Mouse (Mus musculus) retina, postnatal 1 day (tissue): ENCODE measurements around the gene Phpt1.
A peak's percentile ranks its signal among the peaks of the same experiment; 100 is the strongest.

Experiments
- DNase-seq: peaks from one replicate; pipeline ENCODE4 v3.0.0-alpha.2; 2012

The Phpt1 gene

DNA sequence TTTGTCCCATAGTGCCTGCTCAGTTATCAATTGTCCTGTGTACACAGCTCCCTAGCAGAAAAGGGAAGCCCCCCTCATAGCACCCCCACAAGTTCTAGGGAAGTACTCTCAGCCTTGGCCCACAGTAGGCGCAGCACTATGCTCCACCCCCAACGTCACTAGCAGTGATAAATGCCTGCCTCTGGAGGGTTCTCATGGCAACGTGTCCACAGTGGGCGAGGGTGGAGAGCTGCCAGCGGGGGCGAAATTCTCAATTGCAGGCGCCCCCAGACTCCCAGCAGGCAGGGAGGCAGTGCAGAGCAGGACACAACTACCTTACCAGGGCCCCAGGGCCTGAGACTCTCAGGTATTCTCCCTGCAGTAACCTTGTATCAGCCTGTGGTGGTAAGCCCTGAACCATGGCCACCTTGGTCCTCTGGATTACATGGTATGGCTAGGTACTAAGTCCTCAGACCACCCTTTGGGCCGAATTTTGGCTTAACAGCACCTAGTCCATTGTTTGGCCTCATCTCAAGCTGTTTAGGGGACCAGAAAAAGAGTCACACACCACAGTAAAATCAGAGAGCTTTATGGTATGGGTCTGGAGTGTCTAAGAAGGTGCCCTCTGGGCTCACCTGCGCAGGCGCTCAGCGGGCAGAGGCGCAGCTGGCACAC, 7.6 kb upstream of the Phpt1 start:
- DNase-seq: peak; percentile 50

DNA sequence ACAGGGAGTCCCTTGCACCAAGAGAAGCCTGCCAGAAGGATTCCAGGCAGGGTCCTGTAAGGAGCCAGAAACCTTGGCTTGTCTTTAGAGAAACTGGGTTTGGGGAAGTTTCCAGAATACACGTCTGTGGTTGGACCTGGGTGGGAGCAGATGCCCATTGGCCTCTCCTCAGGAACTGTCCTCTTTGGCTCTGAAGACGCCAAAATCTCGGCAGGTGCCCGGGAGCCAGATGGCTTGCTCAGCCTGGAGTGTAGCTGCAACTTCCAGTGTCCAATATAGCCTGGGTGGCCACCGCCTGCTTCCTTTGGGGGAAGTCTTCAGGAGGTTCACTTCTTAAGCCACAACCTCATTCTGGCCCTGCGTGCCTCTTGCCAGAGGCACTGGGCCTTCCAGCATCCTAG, 6.9 kb upstream of the Phpt1 start:
- DNase-seq: no peak

DNA sequence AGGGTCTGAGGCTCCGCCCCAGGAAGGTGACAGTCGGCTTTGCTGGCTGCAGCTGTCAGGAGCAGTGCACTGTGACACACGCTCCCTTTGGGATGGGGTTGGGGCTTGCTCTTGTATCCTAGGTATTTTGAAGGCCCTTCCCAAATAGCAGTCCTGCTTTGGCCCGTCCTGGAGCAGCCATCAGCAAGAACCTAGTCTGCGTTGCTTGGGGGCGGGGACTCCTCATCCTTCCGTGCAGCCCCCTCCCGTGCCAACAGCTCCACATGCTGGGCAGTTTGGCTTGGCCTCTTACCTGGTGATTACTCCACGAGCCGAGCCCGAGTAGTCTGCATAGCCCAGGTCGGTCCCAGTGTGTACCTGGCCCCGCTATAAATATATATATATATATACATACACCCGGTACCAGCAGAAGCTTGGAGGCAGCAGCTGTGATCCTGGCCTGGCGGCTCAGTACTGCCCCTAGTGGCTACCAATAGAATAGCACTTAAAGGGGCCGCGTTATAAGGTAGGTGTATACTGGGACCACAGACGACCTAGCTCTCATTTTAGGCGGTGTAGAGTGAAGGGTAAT, 6.4 kb upstream of the Phpt1 start, which contains the start of gene Ajm1:
Gene Ajm1, minus strand, starts transcription at position 464 of the 571 bp plus-strand sequence.
- DNase-seq: peak; percentile 76

DNA sequence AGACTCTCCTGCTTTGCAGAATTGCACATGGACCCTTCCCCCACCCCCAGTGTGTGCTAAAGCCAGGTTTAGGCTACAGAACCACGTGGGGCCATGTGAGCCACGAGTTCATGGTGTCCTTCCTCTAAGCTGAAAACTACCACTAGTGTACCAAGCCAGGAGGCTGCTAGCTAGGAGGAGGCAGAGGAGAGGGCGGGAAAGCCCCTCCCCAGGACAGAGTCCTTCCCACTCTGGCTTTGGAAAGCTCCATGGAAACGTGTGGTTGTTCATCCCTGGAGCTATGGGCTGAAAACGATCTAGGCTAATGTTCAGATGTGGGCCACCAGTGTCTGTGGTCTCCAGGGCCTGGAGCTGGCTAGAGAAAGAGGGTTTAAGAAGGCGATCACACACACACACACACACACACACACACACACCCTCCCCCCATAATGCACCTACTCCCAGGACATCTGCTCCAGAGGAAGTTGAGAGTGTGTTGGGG, 5.6 kb upstream of the Phpt1 start:
- DNase-seq: no peak

DNA sequence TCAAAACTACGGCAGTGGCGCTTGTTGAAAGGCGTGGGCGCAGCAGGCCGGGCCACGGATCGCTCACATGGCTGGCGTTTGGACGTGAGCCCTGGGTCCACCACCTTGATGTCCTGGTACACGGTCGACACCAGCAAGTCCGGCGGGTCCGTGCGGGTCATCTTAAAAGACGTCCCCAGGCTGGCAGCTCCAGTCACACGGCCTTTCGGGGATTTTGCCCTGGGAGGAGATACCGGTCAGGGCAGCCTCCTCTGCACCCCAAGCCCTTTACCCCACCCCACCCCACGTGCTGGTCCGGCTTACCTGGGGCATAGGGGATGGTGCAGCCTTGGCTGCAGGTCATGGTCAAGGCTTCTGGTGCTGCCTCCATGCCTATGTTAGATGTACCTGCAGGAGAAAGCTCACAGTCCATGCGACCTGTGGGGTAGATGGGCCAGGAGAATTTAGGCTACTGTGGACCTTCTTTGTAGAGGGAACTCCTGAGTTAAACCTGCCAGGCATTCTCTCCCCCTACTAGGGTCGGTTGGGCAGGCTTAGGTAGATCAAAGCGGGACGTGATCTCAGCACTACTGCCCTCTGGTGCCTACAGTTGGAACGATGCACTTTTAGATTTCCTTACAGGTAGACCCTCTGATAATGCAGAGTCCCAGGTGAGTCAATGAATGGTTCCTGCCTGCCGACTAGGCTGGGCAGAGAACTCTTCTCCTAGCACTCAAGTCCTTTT, 4.9 kb upstream of the Phpt1 start:
- peak; percentile 55 for DNase-seq

DNA sequence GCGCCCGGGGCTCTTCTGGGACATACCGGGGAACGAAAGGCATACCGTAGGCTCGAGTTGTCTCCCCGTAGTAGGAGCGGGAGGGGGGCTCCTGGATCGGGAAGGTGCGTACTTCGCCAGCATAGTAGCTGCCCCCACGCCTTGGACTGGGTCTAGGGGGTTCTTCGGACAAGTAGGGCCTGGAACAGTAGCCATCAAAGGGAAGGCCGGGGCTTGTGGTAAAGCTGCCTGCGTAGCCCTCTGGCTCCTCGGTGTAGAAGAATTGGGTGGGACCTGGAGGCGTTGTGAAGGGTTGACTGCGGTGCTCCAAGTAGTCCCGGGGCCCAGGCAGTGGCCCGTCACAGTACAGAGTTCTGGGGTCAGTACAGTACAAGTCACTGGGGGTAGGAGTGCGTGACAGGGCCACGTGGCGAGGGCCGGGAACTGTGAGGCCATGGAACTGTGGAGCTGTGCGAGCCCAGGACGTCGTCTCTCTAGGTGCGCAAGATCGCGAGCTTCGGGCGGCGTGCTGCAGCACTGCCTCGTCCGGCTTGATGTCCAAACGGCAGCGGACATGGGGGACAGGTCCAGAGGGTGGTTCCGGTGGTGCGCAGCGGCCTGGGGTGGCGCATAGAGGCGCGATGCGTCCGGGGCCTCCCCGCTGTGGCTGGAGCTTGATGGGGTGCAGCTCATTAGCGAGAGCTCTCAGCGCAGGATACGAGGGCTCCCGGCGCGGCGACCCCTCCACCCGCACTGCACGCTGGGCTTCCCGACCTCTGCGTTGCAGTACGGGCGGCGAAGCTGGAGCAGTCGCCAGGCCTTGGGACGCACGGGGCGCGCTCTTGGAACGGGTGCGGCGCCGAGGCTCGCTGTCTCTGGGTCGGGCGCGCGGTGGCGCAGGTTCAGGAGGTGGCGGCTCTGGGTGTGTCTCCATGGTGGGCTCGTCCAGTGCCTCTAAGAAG, 4.0 kb upstream of the Phpt1 start:
- peak; percentile 30 for DNase-seq

DNA sequence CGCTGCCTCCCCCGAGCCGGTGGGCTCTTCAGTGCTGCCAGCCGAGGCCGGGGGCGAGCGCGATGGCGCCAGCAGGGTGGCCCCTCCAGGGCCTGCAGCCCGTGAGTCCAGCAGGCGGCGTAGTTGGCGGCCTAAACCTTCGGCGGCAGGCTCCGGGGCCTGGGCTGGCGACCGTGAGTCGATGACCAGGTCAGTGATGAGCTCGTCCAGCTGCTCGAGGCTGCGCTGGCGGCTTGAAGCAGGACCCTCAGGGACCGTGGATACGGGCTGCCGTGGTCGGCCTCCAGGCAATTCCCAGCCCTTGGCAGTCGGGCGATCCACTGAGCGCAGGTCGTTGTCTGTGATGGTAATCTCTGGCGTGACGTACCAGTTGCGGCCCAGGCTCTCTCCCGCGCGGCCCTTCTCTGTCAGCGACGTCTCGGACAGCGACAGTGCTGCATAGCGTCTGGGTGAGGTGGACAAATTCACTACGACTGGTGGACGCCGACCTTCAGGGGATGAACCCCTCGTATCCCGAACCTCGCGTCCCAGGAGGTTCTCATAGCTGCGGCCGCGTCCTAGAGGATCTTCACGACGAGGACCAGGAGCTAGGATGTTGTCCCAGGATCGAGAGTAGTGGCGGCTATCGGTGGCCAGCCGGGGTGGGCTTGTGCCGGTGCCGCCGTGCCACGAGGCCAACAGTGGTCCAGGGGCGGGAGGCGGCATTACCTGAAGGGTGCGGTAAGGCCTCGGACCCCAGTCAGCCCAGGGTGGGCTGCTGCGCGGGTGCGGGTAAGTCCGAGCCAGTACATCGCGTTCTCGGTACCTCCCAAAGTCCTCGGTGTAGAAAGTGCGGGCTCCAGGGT, 3.1 kb upstream of the Phpt1 start:
- DNase-seq: peak; percentile 63

DNA sequence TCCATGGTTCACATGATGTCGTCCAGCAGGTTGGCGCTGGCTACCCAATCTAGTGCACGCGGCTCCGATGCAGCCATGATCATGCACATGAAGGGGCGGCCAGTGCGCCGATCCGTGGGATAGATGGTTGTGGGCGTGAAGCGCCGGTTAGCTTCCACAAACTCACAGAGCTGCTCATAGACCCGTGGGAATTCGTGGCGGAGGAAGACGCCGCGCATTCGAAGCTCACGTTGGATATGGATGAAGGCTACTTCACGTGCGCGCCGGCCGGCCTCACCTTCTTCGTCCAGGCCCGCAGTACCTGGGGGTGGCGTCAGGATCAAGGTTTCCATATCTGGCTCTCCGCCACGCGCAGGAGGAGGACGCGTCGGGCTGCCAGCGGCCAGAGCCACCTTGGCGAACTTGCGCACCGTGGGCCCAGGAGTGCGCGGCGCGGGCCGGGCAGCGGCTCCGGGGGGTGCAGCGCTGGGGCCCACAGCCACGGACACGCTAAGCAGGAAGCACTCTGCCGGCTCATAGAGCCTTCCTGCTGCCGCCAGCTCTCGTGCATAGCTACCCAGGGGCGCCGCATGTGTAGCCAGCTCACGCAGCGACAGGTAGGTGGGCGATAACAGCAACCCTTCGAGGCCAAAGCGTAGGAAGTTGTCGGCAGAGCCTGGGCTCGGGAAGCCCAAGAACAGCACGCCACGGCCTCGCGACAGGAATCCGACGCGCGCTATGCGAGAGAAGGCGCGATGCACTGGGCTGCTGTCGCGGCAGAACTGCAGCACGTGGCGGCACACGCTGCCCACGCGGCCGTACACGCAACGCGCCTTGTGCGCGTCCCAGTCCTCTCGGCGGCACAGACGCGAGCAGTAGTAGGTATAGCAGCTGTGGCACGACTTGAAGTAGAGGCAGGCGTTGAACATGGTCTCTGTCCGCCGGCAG, 2.2 kb upstream of the Phpt1 start:
- peak; percentile 54 for DNase-seq

DNA sequence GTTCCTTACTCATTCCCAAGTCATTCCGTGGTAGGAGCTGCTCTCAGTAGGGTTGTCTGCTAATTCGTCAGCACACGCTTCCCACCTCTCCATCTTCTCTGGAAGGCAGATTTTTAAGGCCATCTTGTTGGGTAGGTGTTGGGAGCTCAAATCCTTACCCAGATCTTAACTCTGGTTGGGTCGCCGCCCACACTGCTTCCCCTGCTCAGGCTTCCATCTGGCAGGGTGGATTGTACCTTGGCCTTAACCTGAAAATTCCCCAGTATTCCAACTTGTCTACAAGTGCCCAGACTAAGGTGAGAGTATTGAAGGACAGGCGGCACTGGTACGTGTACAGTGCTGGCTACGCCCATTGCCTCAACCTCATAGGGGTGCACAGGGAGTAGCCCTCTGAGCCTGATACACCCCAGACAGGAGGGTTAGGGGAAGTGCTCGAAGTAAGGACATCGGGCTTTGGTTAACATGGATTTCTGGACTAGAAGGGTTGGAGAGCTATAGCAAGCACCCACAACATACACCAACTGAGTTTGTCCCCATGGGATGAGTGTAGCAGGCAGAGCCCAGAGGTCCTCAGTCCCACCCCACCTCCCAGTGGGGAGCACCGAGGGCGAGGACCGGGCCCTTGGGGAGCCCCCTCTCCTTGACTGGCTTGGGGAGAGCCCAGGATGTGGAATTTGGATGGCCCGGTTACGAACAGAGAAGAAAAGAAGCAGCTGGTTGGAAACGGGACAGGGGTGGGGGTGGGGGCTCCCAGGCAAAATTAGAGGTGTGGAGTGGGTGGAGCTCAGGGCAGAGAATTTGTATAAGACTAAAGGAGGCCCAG, 1.2 kb upstream of the Phpt1 start:
- no peak for DNase-seq

DNA sequence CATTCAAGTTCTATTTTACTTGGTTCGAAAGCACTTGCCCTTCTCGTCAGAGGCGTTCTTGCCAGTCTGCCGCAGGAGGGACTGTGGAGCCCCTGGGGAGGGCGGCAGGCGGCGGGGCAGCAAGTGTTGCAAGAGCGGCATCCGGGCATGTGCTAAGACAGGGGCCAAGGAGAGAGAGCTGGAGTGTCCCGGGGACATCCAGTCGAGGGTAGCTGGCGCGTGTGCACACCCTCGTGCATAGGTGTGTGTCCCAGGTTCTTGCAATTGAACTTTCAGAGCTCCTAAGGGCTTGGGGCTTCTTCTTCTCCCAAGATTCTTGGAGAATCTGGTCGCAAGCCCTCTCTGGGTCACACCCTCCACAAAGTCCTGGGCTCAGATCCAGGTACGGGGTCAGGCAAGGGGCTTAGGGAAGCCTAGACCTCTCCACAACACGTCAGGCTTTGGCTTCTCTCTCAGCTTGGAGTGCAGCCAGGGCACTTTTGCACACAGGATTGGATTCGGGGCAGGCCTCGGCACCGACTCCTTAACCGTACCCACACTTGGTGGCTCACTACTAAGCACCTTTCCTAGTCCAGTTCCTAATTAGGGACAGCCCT, 506 bp upstream of the Phpt1 start:
- DNase-seq: no peak

DNA sequence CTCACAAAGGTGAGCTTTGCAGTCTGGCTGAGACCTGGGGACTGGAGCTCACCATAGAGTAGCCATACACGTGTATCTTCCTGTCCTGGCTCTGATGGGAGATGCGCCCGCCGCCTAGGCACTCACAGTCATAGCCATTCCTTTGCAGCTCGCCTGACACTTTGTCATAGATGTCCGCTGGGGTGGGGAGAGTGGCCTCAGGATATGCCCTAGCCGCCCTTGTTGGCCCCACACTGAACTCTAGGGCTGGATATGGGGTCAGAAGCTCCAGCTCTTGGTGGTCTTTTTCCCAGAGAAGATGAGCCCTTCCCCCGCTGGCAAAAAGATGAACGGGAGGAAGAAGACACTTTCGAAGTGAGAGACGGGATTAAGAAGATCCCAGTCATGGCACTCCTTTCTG, 888 bp downstream of the Phpt1 start:
- no peak for DNase-seq

DNA sequence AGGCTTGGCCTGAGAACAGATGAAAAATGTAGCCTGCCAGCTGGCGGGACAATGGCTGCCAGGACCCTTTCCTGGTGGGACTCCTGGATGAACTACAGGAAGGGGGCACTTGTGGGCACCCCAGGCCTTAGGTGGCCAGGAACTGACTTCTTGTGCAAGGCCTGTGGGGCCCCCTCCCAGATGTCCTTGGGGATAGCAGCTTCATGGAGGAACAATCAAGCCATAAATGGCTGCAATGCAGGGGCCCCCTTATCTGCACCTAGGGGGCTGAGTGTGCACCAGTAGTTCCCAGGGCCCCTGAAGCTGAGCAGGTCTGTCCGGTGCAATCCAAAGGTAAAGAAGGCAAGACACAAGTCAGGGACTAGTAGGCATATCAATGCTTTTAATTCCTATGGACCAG, 2.0 kb downstream of the Phpt1 start:
- no peak for DNase-seq

DNA sequence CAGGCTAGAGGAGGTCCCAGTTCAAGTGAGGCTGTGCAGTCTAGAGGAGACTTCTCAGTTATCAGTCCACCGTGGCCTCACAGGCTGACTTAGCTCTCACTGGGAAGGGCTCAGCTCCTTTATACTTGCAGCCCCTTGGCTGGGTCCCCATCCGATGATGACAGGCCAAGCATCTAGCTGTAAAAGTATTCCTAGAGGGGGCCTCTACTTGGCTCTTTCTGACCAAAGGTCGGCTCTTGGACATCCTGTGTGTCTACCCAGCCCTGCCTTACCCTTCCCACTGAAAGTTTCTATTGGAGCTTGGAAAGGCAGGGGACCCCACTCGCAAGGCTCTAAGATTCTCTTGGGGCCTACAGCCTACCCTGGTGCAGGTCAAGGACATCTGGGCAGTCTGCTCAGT, 3.8 kb downstream of the Phpt1 start:
- no peak for DNase-seq

DNA sequence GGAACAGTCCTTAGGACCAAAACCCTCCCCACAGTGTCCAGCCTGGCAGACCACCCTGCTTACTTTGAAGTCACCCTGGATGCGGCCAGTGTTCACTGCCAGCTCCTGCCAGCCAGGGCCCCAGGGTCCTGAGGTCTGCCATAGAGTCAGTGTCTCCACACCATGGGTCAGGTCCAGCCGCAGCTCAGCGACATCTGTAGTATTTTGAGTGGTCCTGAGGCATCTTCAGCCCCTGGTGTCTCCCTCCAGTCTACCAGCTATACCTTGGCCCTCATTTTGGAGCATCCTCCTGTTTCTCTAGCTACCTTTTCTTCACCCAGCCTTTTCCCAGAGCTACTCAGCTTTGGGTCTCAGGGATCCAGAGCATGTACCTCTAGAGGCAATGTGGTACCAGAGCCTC, 5.7 kb downstream of the Phpt1 start:
- DNase-seq: no peak

DNA sequence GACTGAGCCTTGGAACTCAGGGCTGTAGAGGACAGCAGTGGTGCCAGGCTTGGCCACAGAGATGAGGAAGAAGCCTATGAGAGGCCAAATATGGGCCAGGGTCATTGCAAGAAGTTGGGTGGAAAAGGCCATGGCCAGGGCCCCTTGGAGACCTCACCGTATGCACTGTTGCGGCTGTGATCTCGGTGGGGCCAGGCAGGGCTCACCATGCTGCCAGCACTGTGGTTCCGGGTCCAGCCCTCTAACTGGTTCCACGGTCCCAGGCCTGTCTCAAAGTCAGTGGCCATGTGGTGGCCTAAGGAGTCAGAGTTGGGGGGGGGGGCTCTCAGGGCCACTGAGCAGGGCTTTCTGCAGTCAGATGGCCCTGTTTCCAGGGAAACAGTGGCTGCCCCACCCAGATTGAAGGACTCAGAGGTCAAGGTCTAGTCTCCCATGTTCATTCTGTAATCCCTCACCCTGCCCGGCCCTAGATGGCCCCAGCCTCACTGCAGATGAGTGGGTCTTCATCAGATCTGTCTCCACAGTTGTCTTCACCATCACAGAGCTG, 6.5 kb downstream of the Phpt1 start:
- DNase-seq: no peak

DNA sequence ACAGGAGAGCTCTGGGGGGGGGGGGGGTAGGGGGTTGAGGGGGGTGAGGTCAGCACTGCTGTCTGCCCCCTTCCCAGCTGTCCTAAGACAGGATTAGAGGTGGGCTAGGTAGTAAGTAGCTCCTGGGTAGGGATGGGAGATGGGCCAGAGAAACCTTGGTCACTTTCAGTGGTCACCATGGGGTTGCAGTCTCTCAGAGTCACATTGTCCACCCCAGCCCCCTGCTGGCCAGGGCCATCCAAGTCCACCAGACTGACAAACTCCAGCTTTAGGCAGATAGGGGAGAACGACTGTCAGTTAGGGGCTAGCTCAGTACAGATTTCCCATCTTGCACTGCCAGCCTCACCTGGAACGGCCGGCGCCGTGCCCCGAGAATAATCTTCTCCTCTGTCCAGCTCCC, 8.5 kb downstream of the Phpt1 start:
- no peak for DNase-seq

DNA sequence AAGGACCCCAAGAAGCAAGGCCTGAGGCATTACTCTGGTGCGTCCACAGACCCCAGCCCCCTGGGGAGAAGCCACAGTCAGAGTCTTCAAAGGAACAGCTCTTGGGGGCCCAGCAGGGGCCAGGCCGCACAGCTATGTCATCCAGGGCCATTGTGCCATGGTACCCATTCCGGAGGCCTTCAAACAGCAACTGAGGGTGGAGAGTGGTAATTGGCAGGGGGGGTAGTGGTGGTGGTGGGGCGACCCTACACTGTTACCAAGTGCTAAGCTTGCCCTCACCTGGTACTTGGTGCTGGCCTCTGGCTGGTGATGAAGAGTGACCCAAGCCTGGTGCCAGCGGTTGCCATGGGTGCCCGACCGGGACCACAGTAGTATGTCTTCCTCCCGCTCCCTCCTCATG, 9.3 kb downstream of the Phpt1 start:
- DNase-seq: no peak

DNA sequence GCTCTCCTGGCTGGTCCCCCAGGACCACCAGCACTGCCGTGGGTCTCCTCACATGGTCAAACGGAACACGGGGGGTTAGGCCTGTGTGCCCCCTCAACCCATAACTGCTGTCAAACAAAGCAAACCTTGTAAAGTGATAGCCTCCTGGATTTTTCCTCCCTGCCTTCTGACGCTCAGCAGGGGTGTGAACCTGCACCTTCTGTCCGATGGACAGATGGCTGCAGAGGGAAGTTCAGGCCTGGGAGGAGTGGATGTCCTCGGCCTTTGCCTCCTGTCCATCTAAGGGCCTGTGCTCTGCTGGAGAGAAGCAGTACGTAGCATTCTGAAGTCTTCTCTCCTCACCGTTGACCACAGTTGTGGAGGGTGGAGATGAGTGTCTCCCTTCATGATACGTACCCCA, 13.1 kb downstream of the Phpt1 start:
- no peak for DNase-seq

DNA sequence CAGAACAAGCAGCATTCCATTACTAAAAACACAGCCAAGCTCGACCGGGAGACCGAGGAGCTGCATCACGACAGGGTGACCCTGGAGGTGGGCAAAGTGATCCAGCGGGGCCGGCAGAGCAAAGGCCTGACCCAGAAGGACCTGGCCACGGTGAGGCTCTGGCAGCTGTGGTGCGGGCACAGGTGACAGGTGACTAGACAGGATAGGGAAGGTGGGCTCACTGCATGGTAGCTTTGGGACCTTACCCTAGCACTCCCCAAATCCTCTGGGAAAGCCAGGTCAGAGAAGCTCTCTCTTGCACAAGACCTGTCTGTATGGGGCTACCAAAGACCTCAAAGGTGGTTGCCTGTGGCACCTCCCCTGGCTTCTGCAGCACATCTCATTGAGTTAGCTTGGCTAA, 14.5 kb downstream of the Phpt1 start:
- DNase-seq: no peak
